Mouse (Mus musculus) intestine, embryonic 16.5 days (tissue): ENCODE data around the gene Fn3k. TPM values are rescaled to one million over a fixed set of nuclear protein-coding genes. Genes with fewer than 3 reads are reported as not detected.

Source experiments
- ATAC-seq: fragments of 200-750 bp; cut with Nextera tagmentation; 2 replicates; pipeline ENCODE4 v1.8.0; 2017; ENCODE audit warnings: moderate TSS enrichment, moderate library complexity
- H3K27ac ChIP-seq: fragments of 300-500 bp; sonication (generic); 2 replicates; pipeline ENCODE4 v1.5.1; 2014; ENCODE audit warnings: mild to moderate bottlenecking, low read length
- H3K27me3 ChIP-seq: fragments of 300-500 bp; sonication (generic); replicated peaks from 2 replicates; pipeline ENCODE4 v1.6.1; 2014; ENCODE audit warnings: low read length, control low read depth, mixed read lengths; ENCODE audit not compliant: control insufficient read depth, insufficient read depth
- H3K36me3 ChIP-seq: fragments of 300-500 bp; sonication (generic); 2 replicates; pipeline ENCODE4 v1.6.1; 2014; ENCODE audit warnings: low read length, control low read depth; ENCODE audit not compliant: control insufficient read depth, insufficient read depth
- H3K4me1 ChIP-seq: fragments of 300-500 bp; sonication (generic); 2 replicates; pipeline ENCODE4 v1.6.1; 2014; ENCODE audit warnings: low read length, control low read depth, mixed read lengths; ENCODE audit not compliant: control insufficient read depth, insufficient read depth
- H3K4me2 ChIP-seq: fragments of 300-500 bp; sonication (generic); 2 replicates; pipeline ENCODE4 v1.6.1; 2014; ENCODE audit warnings: low read depth, low read length, control low read depth
- H3K4me3 ChIP-seq: fragments of 300-500 bp; sonication (generic); 2 replicates; pipeline ENCODE4 v1.5.1; 2014; ENCODE audit warnings: mild to moderate bottlenecking, low read length
- H3K9ac ChIP-seq: fragments of 300-500 bp; sonication (generic); 2 replicates; pipeline ENCODE4 v1.6.1; 2014; ENCODE audit warnings: low read depth, low read length
- H3K9me3 ChIP-seq: fragments of 300-500 bp; sonication (generic); 2 replicates; pipeline ENCODE4 v1.6.1; 2016; ENCODE audit warnings: low read length, control low read depth; ENCODE audit not compliant: control insufficient read depth
- WGBS: fragments of 180-500 bp; shearing (Covaris S2); extraction: QIAGEN DNeasy Blood & Tissue Kit; methylation state at CpG from one replicate; pipeline ENCODE4 v1.1.7; 2014; 5-methylcytosine and 5-hydroxymethylcytosine counted together
- microRNA-seq: library from miRNA; unstranded; fragments of <30 nt; microRNA quantifications from one replicate; pipeline ENCODE4, GENCODE M21; 2016
- polyA plus RNA-seq: library from polyadenylated mRNA; unstranded; fragments of >200 nt; fragmentation: Nextera tagmentation; extraction: Ambion mirVana; gene quantifications from 2 replicates; pipeline ENCODE4 v1.2.1, GENCODE M21; 2015

The Fn3k gene
- polyA plus RNA-seq, 1 experiment from 2014 or later, result 1.8 TPM

GRCm38 (mm10) chr11:121485882-121486281 is 51.2 kb downstream of the Fn3k start:
- H3K4me2 ChIP-seq, result no peak overlapping the region
- ATAC-seq, result no peak
- H3K27ac ChIP-seq, result no peak overlapping the region
- H3K4me1 ChIP-seq, result no peaks in the 10 kb centered on the region
- WGBS, result 87% methylated on average over 9 of the region's 9 CpGs
- no peaks in the 10 kb centered on the region for H3K9me3 ChIP-seq
- H3K9ac ChIP-seq, result no peak overlapping the region
- H3K4me3 ChIP-seq, result no peak overlapping the region
- no peaks in the 10 kb centered on the region for H3K36me3 ChIP-seq
- no peaks in the 10 kb centered on the region for H3K27me3 ChIP-seq

- H3K4me3 ChIP-seq, result no peak overlapping the region
- no peaks in the 10 kb centered on the region for H3K36me3 ChIP-seq
- no peaks in the 10 kb centered on the region for H3K9me3 ChIP-seq
- H3K27ac ChIP-seq, result no peak overlapping the region
- no peak overlapping the region for H3K4me2 ChIP-seq
- ATAC-seq, result no peak
- no peaks in the 10 kb centered on the region for H3K27me3 ChIP-seq
- H3K4me1 ChIP-seq, result no peaks in the 10 kb centered on the region
- H3K9ac ChIP-seq, result no peak overlapping the region
Measured at GRCm38 (mm10) chr11:121490651-121491050, 55.9 kb downstream of the Fn3k start.

Small RNAs within 50 kb of the gene (microRNA-seq; reads per million reads assigned to microRNA genes)
- not detected for gene Mir7236

Other genes with a start within 250 kb of the Fn3k start
- gene Hexdc, start 230.5 kb upstream of the Fn3k start, polyA plus RNA-seq, result 9.7 and 10.1 TPM in 2 replicates
- gene Ogfod3, start 230.2 kb upstream of the Fn3k start, polyA plus RNA-seq, result 31.2 and 32.0 TPM in 2 replicates
- 33.8 and 36.5 TPM in 2 replicates for gene Cybc1, start 205.6 kb upstream of the Fn3k start, polyA plus RNA-seq
- 52.2 and 52.6 TPM in 2 replicates for gene Narf, start 197.7 kb upstream of the Fn3k start, polyA plus RNA-seq
- gene Foxk2, start 174.9 kb upstream of the Fn3k start, polyA plus RNA-seq, result 4.4 and 4.6 TPM in 2 replicates
- 76.7 and 80.6 TPM in 2 replicates for gene Wdr45b, start 80.5 kb upstream of the Fn3k start, polyA plus RNA-seq
- gene Rab40b, start 46.7 kb upstream of the Fn3k start, polyA plus RNA-seq, result 5.0 and 5.1 TPM in 2 replicates
- gene Fn3krp, start 13.5 kb upstream of the Fn3k start, polyA plus RNA-seq, result 3.8 and 5.3 TPM in 2 replicates
- gene Tbcd, start 17.0 kb downstream of the Fn3k start, polyA plus RNA-seq, result 35.3 and 36.7 TPM in 2 replicates
- gene Zfp750, start 84.4 kb downstream of the Fn3k start, polyA plus RNA-seq, result 0.50 and 0.62 TPM in 2 replicates
- 6.8 and 7.2 TPM in 2 replicates for gene B3gntl1, start 238.2 kb downstream of the Fn3k start, polyA plus RNA-seq